Mouse (Mus musculus) stomach, postnatal 0 days (tissue): ENCODE results near the gene Scaf8.

Experiments
- CTCF ChIP-seq: IDR thresholded peaks from 2 replicates; pipeline ENCODE4 v1.5.1; 2016; ENCODE audit warnings: antibody characterized with exemption, low read depth, mild to moderate bottlenecking, moderate library complexity
- EP300 ChIP-seq: optimal IDR thresholded peaks from 2 replicates; pipeline ENCODE3; 2016; ENCODE audit warnings: antibody characterized with exemption

DNA sequence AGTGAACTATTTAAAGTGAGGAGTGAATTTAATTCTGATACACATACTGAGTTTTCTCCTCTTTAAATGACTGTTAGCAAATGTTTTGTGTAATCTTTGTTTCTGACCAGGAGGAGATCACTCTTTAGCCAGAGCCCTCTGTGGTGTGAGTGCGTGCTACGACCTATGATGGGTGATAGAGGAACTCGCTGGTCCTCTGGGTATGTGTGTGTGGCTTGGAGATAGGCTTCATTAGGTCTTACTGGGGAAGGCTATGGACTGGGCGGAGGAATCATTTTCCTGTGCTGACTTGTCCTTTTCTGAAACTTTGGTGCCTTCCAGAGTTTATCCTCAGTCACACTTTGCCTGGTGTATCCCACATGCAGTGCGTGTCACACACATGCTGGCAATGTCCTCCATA lies 102.3 kb downstream of the Scaf8 start:
- TF ChIP-seq CTCF (no peak), EP300 (no peak)
